Mouse (Mus musculus) testis, postnatal 14 days (tissue): ENCODE data around the gene Serf2.
"Not testable (repeated sequence)": the region's sequence is repeated elsewhere in the genome, so short reads cannot be mapped to it uniquely, and the experiment has no call there.

Experiments used
- DNase-seq: peaks from one replicate; pipeline ENCODE4 v3.0.0; 2021; ENCODE audit warnings: low spot score

The Serf2 gene

GRCm38 (mm10) chr2:121447006-121447405 is 2.0 kb upstream of the Serf2 start:
- DNase-seq: no peak

GRCm38 (mm10) chr2:121448136-121448535 is 859 bp upstream of the Serf2 start:
- DNase-seq: no peak

- no peak for DNase-seq
Measured at GRCm38 (mm10) chr2:121449545-121450011, 583 bp downstream of the Serf2 start.

GRCm38 (mm10) chr2:121450093-121450492 is 1.1 kb downstream of the Serf2 start:
- DNase-seq: no peak

GRCm38 (mm10) chr2:121452361-121452760 is 3.4 kb downstream of the Serf2 start:
- DNase-seq: no peak

- no peak for DNase-seq
Measured at GRCm38 (mm10) chr2:121452990-121453389, 4.0 kb downstream of the Serf2 start, which contains the start of gene Hypk. TSS of gene Hypk (plus strand) at chr2:121453290.

GRCm38 (mm10) chr2:121453917-121454316 is 4.9 kb downstream of the Serf2 start:
- DNase-seq: no peak

GRCm38 (mm10) chr2:121455534-121455933 is 6.5 kb downstream of the Serf2 start:
- no peak for DNase-seq

- peak; percentile 85 for DNase-seq
Measured at GRCm38 (mm10) chr2:121456692-121457642, 8.0 kb downstream of the Serf2 start, which contains the start of gene Serinc4. TSS of gene Serinc4 (minus strand) at chr2:121456781.

- DNase-seq: no peak
Measured at GRCm38 (mm10) chr2:121460071-121460470, 11.1 kb downstream of the Serf2 start.

GRCm38 (mm10) chr2:121468982-121469381 is 20.0 kb downstream of the Serf2 start:
- not testable (repeated sequence) for DNase-seq

GRCm38 (mm10) chr2:121472783-121473182 is 23.8 kb downstream of the Serf2 start:
- DNase-seq: not testable (repeated sequence)

- DNase-seq: peak; percentile 84
Measured at GRCm38 (mm10) chr2:121473301-121474179, 24.5 kb downstream of the Serf2 start, which contains the start of gene Mfap1b. TSS of gene Mfap1b (minus strand) at chr2:121474067.

GRCm38 (mm10) chr2:121474180-121474535 is 25.2 kb downstream of the Serf2 start:
- no peak for DNase-seq

GRCm38 (mm10) chr2:121475306-121475705 is 26.3 kb downstream of the Serf2 start:
- not testable (repeated sequence) for DNase-seq

GRCm38 (mm10) chr2:121477491-121478266 is 28.7 kb downstream of the Serf2 start:
- DNase-seq: no peak

- DNase-seq: no peak
Measured at GRCm38 (mm10) chr2:121480498-121480897, 31.5 kb downstream of the Serf2 start.

- DNase-seq: not testable (repeated sequence)
Measured at GRCm38 (mm10) chr2:121480916-121481315, 31.9 kb downstream of the Serf2 start.

GRCm38 (mm10) chr2:121483576-121483975 is 34.6 kb downstream of the Serf2 start:
- DNase-seq: no peak

- not testable (repeated sequence) for DNase-seq
Measured at GRCm38 (mm10) chr2:121484403-121484802, 35.4 kb downstream of the Serf2 start.

GRCm38 (mm10) chr2:121501550-121501949 is 52.6 kb downstream of the Serf2 start:
- not testable (repeated sequence) for DNase-seq
